Mouse (Mus musculus) small intestine, adult 2 months (tissue): ENCODE measurements around the gene B3galt4.

Experiments used
- CTCF ChIP-seq: fragments of 200-500 bp; IDR thresholded peaks from 2 replicates; pipeline ENCODE4 v1.5.1; 2012; ENCODE audit warnings: low read depth, mild to moderate bottlenecking, control low read depth, inconsistent platforms, low read length, moderate library complexity, mixed read lengths; ENCODE audit not compliant: insufficient replicate concordance, insufficient read length; ENCODE audit errors: extremely low read depth
- POLR2A ChIP-seq: fragments of 200-500 bp; IDR thresholded peaks from 2 replicates; pipeline ENCODE4 v1.6.1; 2012; ENCODE audit warnings: low read depth, mild to moderate bottlenecking, control low read depth, inconsistent platforms, low read length, moderate library complexity

DNA sequence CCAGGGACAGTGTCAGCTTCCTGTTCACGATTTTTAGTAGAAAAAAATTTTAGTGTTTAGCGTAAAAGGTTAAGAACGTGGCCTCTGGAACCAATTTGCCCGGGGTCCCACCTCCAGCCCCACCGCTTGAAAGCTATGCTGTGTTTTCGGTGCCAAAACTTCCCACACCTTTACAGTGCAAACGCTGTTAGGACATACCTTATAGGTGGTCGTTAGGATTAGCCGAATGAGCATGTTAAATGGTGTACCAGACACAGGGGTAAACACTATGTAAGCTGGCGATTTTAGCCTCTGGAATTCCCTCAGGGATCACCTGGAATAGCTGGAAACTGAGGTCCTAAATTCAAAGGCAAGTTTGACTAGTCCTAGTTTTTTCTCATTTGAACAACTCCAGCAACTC, 5.0 kb upstream of the B3galt4 start:
- TF ChIP-seq CTCF (no peak), POLR2A (no peak)
